ENCODE assay signal across 18 mouse cellular contexts in the genomic region with DNA sequence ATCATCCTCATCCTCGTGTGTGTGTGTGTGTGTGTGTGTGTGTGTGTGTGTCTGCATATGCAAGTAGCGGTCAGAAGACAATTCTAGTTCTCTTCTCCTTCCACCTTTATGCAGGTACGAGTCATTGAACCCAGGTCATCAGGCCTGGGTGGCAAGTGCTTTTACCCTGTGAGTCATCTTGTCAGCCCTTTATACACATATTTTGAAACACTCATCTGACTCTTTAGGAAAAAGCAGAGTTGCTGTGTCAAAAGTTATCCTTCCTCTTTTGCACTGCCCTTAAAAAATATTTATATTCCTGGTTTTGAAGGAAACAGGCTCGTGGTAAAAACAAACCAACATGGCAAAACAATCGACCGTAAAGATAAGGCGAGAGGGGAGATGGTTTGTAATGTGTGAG. TPM values are rescaled to one million over a fixed set of nuclear protein-coding genes. Genes with fewer than 3 reads are reported as not detected.
A peak's percentile ranks its signal among the peaks of the same experiment; 100 is the strongest.
DNase-seq lines count a peak whose midpoint lies in the region; ATAC-seq and TF ChIP-seq lines count a peak whose summit lies in the region.
"Had no signal": no experiment of that assay in that cellular context is flagged by ENCODE, and none has a peak within 500 bp of the region (broad histone marks: within the 10 kb centered on the region; RNA-seq: fewer than 3 reads in every experiment).

No protein-coding gene starts in this region.

- TF ChIP-seq CTCF in lung, postnatal 0 days (IDR thresholded peaks at IDR 0.05) = no peak

- H3K4me2 ChIP-seq in lung, postnatal 0 days (replicated peaks; ENCODE audit: low read depth, low read length) = no peak overlapping the region
- no peak overlapping the region for H3K4me2 ChIP-seq in kidney, embryonic 16.5 days (replicated peaks; ENCODE audit: low read depth, low read length)
- H3K4me2 ChIP-seq: embryonic facial prominence, embryonic 12.5 days; heart, embryonic 13.5 days; hindbrain, embryonic 12.5 days had no signal

- H3K36me3 ChIP-seq in lung, postnatal 0 days (ENCODE audit: insufficient read depth, low read length) = no peaks in the 10 kb centered on the region
- H3K36me3 ChIP-seq in kidney, embryonic 16.5 days (ENCODE audit: insufficient read depth, low read length) = 0 out of 2 replicates have a peak, but pooled peaks cover 3% of the 10 kb centered on the region
- H3K36me3 ChIP-seq: hindbrain, embryonic 12.5 days had no signal

- H3K4me3 ChIP-seq in lung, postnatal 0 days (ENCODE audit: low read depth, low read length) = no peak overlapping the region
- H3K4me3 ChIP-seq in kidney, embryonic 16.5 days (ENCODE audit: low read length) = no peak overlapping the region
- H3K4me3 ChIP-seq: embryonic facial prominence, embryonic 12.5 days; heart, embryonic 13.5 days; hindbrain, embryonic 12.5 days had no signal

- WGBS in lung, postnatal 0 days = 64% methylated on average over 7 of the region's 7 CpGs
- 79% methylated on average over 7 of the region's 7 CpGs for WGBS in kidney, embryonic 16.5 days

- no peak for TF ChIP-seq EP300 in lung, postnatal 0 days (IDR thresholded peaks at IDR 0.05)

- H3K9ac ChIP-seq in lung, postnatal 0 days (replicated peaks; ENCODE audit: low read depth) = no peak overlapping the region
- H3K9ac ChIP-seq in kidney, embryonic 16.5 days (replicated peaks; ENCODE audit: low read length) = no peak overlapping the region
- H3K9ac ChIP-seq: embryonic facial prominence, embryonic 12.5 days; heart, embryonic 13.5 days; hindbrain, embryonic 12.5 days had no signal

- H3K27ac ChIP-seq in lung, postnatal 0 days (ENCODE audit: low read length) = no peak overlapping the region
- H3K27ac ChIP-seq in kidney, embryonic 16.5 days (ENCODE audit: low read length) = no peak overlapping the region
- H3K27ac ChIP-seq: embryonic facial prominence, embryonic 12.5 days; heart, embryonic 13.5 days; hindbrain, embryonic 12.5 days had no signal

- peak; percentile 15 for DNase-seq in lung, postnatal 0 days (ENCODE audit: low spot score)
- DNase-seq in lung, postnatal 14 days = no peak
- peak; percentile 17 for DNase-seq in adipocyte (ENCODE audit: low spot score)
- no peak for DNase-seq in cerebellum, adult 9-10 months
- DNase-seq: adrenal gland, postnatal 14 days; cerebellum, adult 11 months; cerebellum, adult 8-10 months; cerebellum, postnatal 25 days; gastrocnemius, postnatal 14 days; heart, postnatal 4 days had no signal

- no peaks in the 10 kb centered on the region for H3K4me1 ChIP-seq in lung, postnatal 0 days (ENCODE audit: insufficient read depth, low read depth, low read length)
- H3K4me1 ChIP-seq in kidney, embryonic 16.5 days (ENCODE audit: insufficient read depth, low read length) = no peaks in the 10 kb centered on the region
- H3K4me1 ChIP-seq: hindbrain, embryonic 12.5 days had no signal

- no peaks in the 10 kb centered on the region for H3K27me3 ChIP-seq in lung, postnatal 0 days (replicated peaks; ENCODE audit: insufficient read depth, low read length)
- H3K27me3 ChIP-seq in kidney, embryonic 16.5 days (ENCODE audit: insufficient read depth, low read length) = no peaks in the 10 kb centered on the region
- H3K27me3 ChIP-seq: embryonic facial prominence, embryonic 12.5 days; heart, embryonic 13.5 days; hindbrain, embryonic 12.5 days had no signal

- no peaks in the 10 kb centered on the region for H3K9me3 ChIP-seq in lung, postnatal 0 days (ENCODE audit: low read length)
- H3K9me3 ChIP-seq in kidney, embryonic 16.5 days (ENCODE audit: low read length) = no peaks in the 10 kb centered on the region
- H3K9me3 ChIP-seq: embryonic facial prominence, embryonic 12.5 days; heart, embryonic 13.5 days; hindbrain, embryonic 12.5 days had no signal

- ATAC-seq in lung, postnatal 0 days = no peak
- peak; percentile 62 for ATAC-seq in granulocyte monocyte progenitor cell, adult 5-6 weeks (replicated peaks; ENCODE audit: poor library complexity, severe bottlenecking)
- no peak for ATAC-seq in kidney, embryonic 16.5 days (ENCODE audit: low FRiP score, low TSS enrichment)
- ATAC-seq: forebrain, embryonic 16.5 days; hindbrain, embryonic 16.5 days; inflammation-experienced regulatory T-cells, adult 6 months had no signal

RNA-seq across cellular contexts. Expression of a gene that starts 29.8 kb away (rescaled TPM):
- polyA plus RNA-seq in lung, postnatal 0 days (2015; fragmentation: Nextera tagmentation; extraction: Ambion mirVana) = 6.3 and 7.9 TPM in 2 replicates
- not detected in 2 replicates for total RNA-seq in granulocyte monocyte progenitor cell, adult 5-6 weeks (2014; fragmentation: Nextera tagmentation)
- not detected in 2 replicates for total RNA-seq in granulocyte monocyte progenitor cell, adult 5-6 weeks (2017)
- 4.6 and 5.4 TPM in 2 replicates for polyA plus RNA-seq in kidney, embryonic 16.5 days (2015; fragmentation: Nextera tagmentation; extraction: Ambion mirVana)
- polyA plus RNA-seq: inflammation-experienced regulatory T-cells, adult 6 months had no signal

Comparison
In these comparisons a context has a peak if more than half of its experiments do, and no peak if none do; other contexts are left out.
1. DNase-seq: peak in lung, postnatal 0 days (single experiment) and adipocyte (single experiment); none in lung, postnatal 14 days (single experiment) and cerebellum, adult 9-10 months (single experiment).